Mouse (Mus musculus): ENCODE measurements at regions not wholly inside any gene's neighbourhood (a gene's known extent, or its start where the extent isn't known, plus 50 kb on each side); places are given as distances from the start of the nearest gene placed in this dataset.

GRCm38 (mm10) chr2:51304694-51305093, 155.8 kb upstream of the Rnd3 start:
- TF ChIP-seq CTCF (IDR thresholded peaks at IDR 0.05; ENCODE audit: control insufficient read depth, insufficient read depth, insufficient replicate concordance, low read depth, low read length) (no peak), POLR2A (IDR thresholded peaks at IDR 0.05; ENCODE audit: control insufficient read depth, low read depth, low read length) (no peak)
- Histone ChIP-seq H3K4me3 (ENCODE audit: control insufficient read depth, low read depth, low read length) (no peak overlapping the region), H3K27ac (ENCODE audit: control insufficient read depth, insufficient read depth, low read depth, low read length) (no peak overlapping the region), H3K27me3 (ENCODE audit: control insufficient read depth, insufficient read depth, low read length) (no peaks in the 10 kb centered on the region), H3K4me1 (ENCODE audit: control insufficient read depth, insufficient read depth, low read length) (no peaks in the 10 kb centered on the region), H3K36me3 (ENCODE audit: control insufficient read depth, insufficient read depth, low read length) (no peaks in the 10 kb centered on the region)

- H3K27ac ChIP-seq (ENCODE audit: control insufficient read depth, insufficient read depth, low read depth, low read length), result no peak overlapping the region
- no peaks in the 10 kb centered on the region for H3K27me3 ChIP-seq (ENCODE audit: control insufficient read depth, insufficient read depth, low read length)
- no peaks in the 10 kb centered on the region for H3K36me3 ChIP-seq (ENCODE audit: control insufficient read depth, insufficient read depth, low read length)
- TF ChIP-seq POLR2A (IDR thresholded peaks at IDR 0.05; ENCODE audit: control insufficient read depth, low read depth, low read length) (no peak), CTCF (IDR thresholded peaks at IDR 0.05; ENCODE audit: control insufficient read depth, insufficient read depth, insufficient replicate concordance, low read depth, low read length) (no peak)
- no peaks in the 10 kb centered on the region for H3K4me1 ChIP-seq (ENCODE audit: control insufficient read depth, insufficient read depth, low read length)
- no peak overlapping the region for H3K4me3 ChIP-seq (ENCODE audit: control insufficient read depth, low read depth, low read length)
Observed at GRCm38 (mm10) chr2:51290659-51291260, 141.8 kb upstream of the Rnd3 start.

- TF ChIP-seq CTCF (IDR thresholded peaks at IDR 0.05; ENCODE audit: control insufficient read depth, insufficient read depth, insufficient replicate concordance, low read depth, low read length), result no peak
- TF ChIP-seq POLR2A (IDR thresholded peaks at IDR 0.05; ENCODE audit: control insufficient read depth, low read depth, low read length), result no peak
- no peaks in the 10 kb centered on the region for H3K36me3 ChIP-seq (ENCODE audit: control insufficient read depth, insufficient read depth, low read length)
Observed at GRCm38 (mm10) chr2:51288678-51289077, 139.8 kb upstream of the Rnd3 start.

GRCm38 (mm10) chr2:51285632-51286031, 136.7 kb upstream of the Rnd3 start:
- Histone ChIP-seq H3K4me3 (ENCODE audit: control insufficient read depth, low read depth, low read length) (no peak overlapping the region), H3K27ac (ENCODE audit: control insufficient read depth, insufficient read depth, low read depth, low read length) (no peak overlapping the region), H3K4me1 (ENCODE audit: control insufficient read depth, insufficient read depth, low read length) (no peaks in the 10 kb centered on the region), H3K27me3 (ENCODE audit: control insufficient read depth, insufficient read depth, low read length) (no peaks in the 10 kb centered on the region), H3K36me3 (ENCODE audit: control insufficient read depth, insufficient read depth, low read length) (no peaks in the 10 kb centered on the region)
- TF ChIP-seq POLR2A (IDR thresholded peaks at IDR 0.05; ENCODE audit: control insufficient read depth, low read depth, low read length) (no peak), CTCF (IDR thresholded peaks at IDR 0.05; ENCODE audit: control insufficient read depth, insufficient read depth, insufficient replicate concordance, low read depth, low read length) (no peak)

More at GRCm38 (mm10) chr2:51288678-51289077, 139.8 kb upstream of the Rnd3 start:
- no peak overlapping the region for H3K27ac ChIP-seq (ENCODE audit: control insufficient read depth, insufficient read depth, low read depth, low read length)
- H3K4me1 ChIP-seq (ENCODE audit: control insufficient read depth, insufficient read depth, low read length), result no peaks in the 10 kb centered on the region
- H3K4me3 ChIP-seq (ENCODE audit: control insufficient read depth, low read depth, low read length), result no peak overlapping the region
- H3K27me3 ChIP-seq (ENCODE audit: control insufficient read depth, insufficient read depth, low read length), result no peaks in the 10 kb centered on the region

- TF ChIP-seq POLR2A (IDR thresholded peaks at IDR 0.05; ENCODE audit: control insufficient read depth, low read depth, low read length) (no peak), CTCF (IDR thresholded peaks at IDR 0.05; ENCODE audit: control insufficient read depth, insufficient read depth, insufficient replicate concordance, low read depth, low read length) (no peak)
- no peak overlapping the region for H3K4me3 ChIP-seq (ENCODE audit: control insufficient read depth, low read depth, low read length)
- no peaks in the 10 kb centered on the region for H3K27me3 ChIP-seq (ENCODE audit: control insufficient read depth, insufficient read depth, low read length)
- H3K4me1 ChIP-seq (ENCODE audit: control insufficient read depth, insufficient read depth, low read length), result no peaks in the 10 kb centered on the region
- no peaks in the 10 kb centered on the region for H3K36me3 ChIP-seq (ENCODE audit: control insufficient read depth, insufficient read depth, low read length)
- no peak overlapping the region for H3K27ac ChIP-seq (ENCODE audit: control insufficient read depth, insufficient read depth, low read depth, low read length)
Observed at GRCm38 (mm10) chr2:51284781-51285225, 135.9 kb upstream of the Rnd3 start.

- no peak overlapping the region for H3K4me3 ChIP-seq (ENCODE audit: control insufficient read depth, low read depth, low read length)
- no peak overlapping the region for H3K27ac ChIP-seq (ENCODE audit: control insufficient read depth, insufficient read depth, low read depth, low read length)
- no peaks in the 10 kb centered on the region for H3K4me1 ChIP-seq (ENCODE audit: control insufficient read depth, insufficient read depth, low read length)
- no peaks in the 10 kb centered on the region for H3K27me3 ChIP-seq (ENCODE audit: control insufficient read depth, insufficient read depth, low read length)
- TF ChIP-seq CTCF (IDR thresholded peaks at IDR 0.05; ENCODE audit: control insufficient read depth, insufficient read depth, insufficient replicate concordance, low read depth, low read length), result no peak
- no peak for TF ChIP-seq POLR2A (IDR thresholded peaks at IDR 0.05; ENCODE audit: control insufficient read depth, low read depth, low read length)
- H3K36me3 ChIP-seq (ENCODE audit: control insufficient read depth, insufficient read depth, low read length), result no peaks in the 10 kb centered on the region
Observed at GRCm38 (mm10) chr2:51279396-51280045, 130.6 kb upstream of the Rnd3 start.

- TF ChIP-seq POLR2A (IDR thresholded peaks at IDR 0.05; ENCODE audit: control insufficient read depth, low read depth, low read length), result no peak
- no peak for TF ChIP-seq CTCF (IDR thresholded peaks at IDR 0.05; ENCODE audit: control insufficient read depth, insufficient read depth, insufficient replicate concordance, low read depth, low read length)
- Histone ChIP-seq H3K27ac (ENCODE audit: control insufficient read depth, insufficient read depth, low read depth, low read length) (no peak overlapping the region), H3K27me3 (ENCODE audit: control insufficient read depth, insufficient read depth, low read length) (no peaks in the 10 kb centered on the region), H3K36me3 (ENCODE audit: control insufficient read depth, insufficient read depth, low read length) (no peaks in the 10 kb centered on the region), H3K4me1 (ENCODE audit: control insufficient read depth, insufficient read depth, low read length) (no peaks in the 10 kb centered on the region), H3K4me3 (ENCODE audit: control insufficient read depth, low read depth, low read length) (no peak overlapping the region)
Observed at GRCm38 (mm10) chr2:51278824-51279223, 129.9 kb upstream of the Rnd3 start.
